ENCODE assay signal across 32 mouse cellular contexts in the genomic region with DNA sequence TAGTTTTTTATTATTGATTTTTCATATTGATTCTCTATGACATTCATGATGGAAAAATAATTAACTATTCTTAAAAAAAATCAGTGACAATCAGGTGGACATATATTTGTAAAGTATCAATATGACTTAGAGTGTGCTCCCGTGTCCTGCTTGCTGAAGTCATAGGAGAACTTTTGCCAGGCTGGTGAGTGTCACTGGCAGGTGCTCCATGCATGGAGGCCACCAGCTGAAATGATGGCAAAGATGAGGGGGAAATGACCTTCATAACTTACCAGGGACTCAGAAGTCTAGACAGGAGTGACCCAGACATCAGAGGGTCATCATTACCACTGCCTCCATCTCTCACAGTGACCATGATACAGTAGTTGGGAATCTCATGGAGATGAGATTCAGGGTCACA.
"Had no signal": no experiment of that assay in that cellular context is flagged by ENCODE, and none has a peak within 500 bp of the region (broad histone marks: within the 10 kb centered on the region; RNA-seq: fewer than 3 reads in every experiment).

No protein-coding gene starts in this region.

- H3K27me3 ChIP-seq: heart, embryonic 12.5 days; heart, embryonic 15.5 days; hindbrain, embryonic 12.5 days; hindbrain, embryonic 13.5 days; hindbrain, embryonic 15.5 days; intestine, embryonic 15.5 days; kidney, embryonic 15.5 days had no signal

- H3K4me2 ChIP-seq: heart, embryonic 11.5 days; heart, embryonic 12.5 days; heart, embryonic 13.5 days; heart, embryonic 15.5 days; hindbrain, embryonic 12.5 days; hindbrain, embryonic 13.5 days; hindbrain, embryonic 14.5 days; hindbrain, embryonic 15.5 days; intestine, embryonic 15.5 days; kidney, embryonic 15.5 days had no signal

- DNase-seq: heart, postnatal 10 days; heart, postnatal 14 days; heart, postnatal 36 days; heart, postnatal 4 days; kidney, adult 11 months; kidney, adult 18-20 months; kidney, adult 2 months; kidney, adult 8-10 months; kidney, adult 9 months; kidney, postnatal 14 days; kidney, postnatal 25 days; kidney, postnatal 36 days; kidney, postnatal 4 days; layer of hippocampus, adult 9-11 months; layer of hippocampus, postnatal 36 days had no signal

- H3K27ac ChIP-seq: heart, embryonic 10.5 days; heart, embryonic 13.5 days; heart, embryonic 15.5 days; hindbrain, embryonic 10.5 days; hindbrain, embryonic 12.5 days; hindbrain, embryonic 13.5 days; hindbrain, embryonic 14.5 days; hindbrain, embryonic 15.5 days; hindbrain, postnatal 0 days; intestine, embryonic 15.5 days; kidney, embryonic 15.5 days; kidney, postnatal 0 days; layer of hippocampus, adult 2 months had no signal

- H3K4me3 ChIP-seq: heart, embryonic 10.5 days; heart, embryonic 12.5 days; heart, embryonic 13.5 days; heart, embryonic 15.5 days; hindbrain, embryonic 10.5 days; hindbrain, embryonic 12.5 days; hindbrain, embryonic 13.5 days; hindbrain, embryonic 15.5 days; intestine, embryonic 15.5 days; kidney, embryonic 15.5 days; layer of hippocampus, adult 2 months had no signal

- H3K9me3 ChIP-seq: heart, embryonic 10.5 days; heart, embryonic 12.5 days; heart, embryonic 13.5 days; heart, embryonic 15.5 days; hindbrain, embryonic 10.5 days; hindbrain, embryonic 12.5 days; hindbrain, embryonic 13.5 days; hindbrain, embryonic 15.5 days; intestine, embryonic 15.5 days; kidney, embryonic 15.5 days had no signal

- H3K36me3 ChIP-seq: heart, embryonic 10.5 days; heart, embryonic 12.5 days; heart, embryonic 13.5 days; heart, embryonic 15.5 days; hindbrain, embryonic 10.5 days; hindbrain, embryonic 12.5 days; hindbrain, embryonic 13.5 days; hindbrain, embryonic 15.5 days; intestine, embryonic 15.5 days; kidney, embryonic 15.5 days had no signal

- ATAC-seq: hindbrain, embryonic 16.5 days; hindbrain, postnatal 0 days; inflammation-experienced regulatory T-cells, adult 6 months had no signal

- H3K9ac ChIP-seq: heart, embryonic 12.5 days; heart, embryonic 13.5 days; heart, embryonic 15.5 days; hindbrain, embryonic 12.5 days; hindbrain, embryonic 13.5 days; hindbrain, embryonic 14.5 days; hindbrain, embryonic 15.5 days; intestine, embryonic 15.5 days; kidney, embryonic 15.5 days had no signal

- H3K4me1 ChIP-seq: heart, embryonic 13.5 days; hindbrain, embryonic 15.5 days had no signal
